Mouse (Mus musculus) MEL (cell line): ENCODE measurements at regions not wholly inside any gene's neighbourhood (a gene's known extent, or its start where the extent isn't known, plus 50 kb on each side); places are given as distances from the start of the nearest gene placed in this dataset.

ENCODE experiments used
- DNase-seq: peaks from one replicate; pipeline ENCODE4 v3.0.0; 2011; ENCODE audit warnings: low read depth, low spot score
- H3K27ac ChIP-seq: 2 replicates; pipeline ENCODE4 v1.5.1; 2012; ENCODE audit warnings: low read depth, mild to moderate bottlenecking, control low read depth, low read length, moderate library complexity; ENCODE audit not compliant: control insufficient read depth
- H3K27me3 ChIP-seq, 2 experiments: fragments of 150-350 bp in 1 of 2; sonication (generic) in 1 of 2; 2 replicates each; pipeline ENCODE4 v1.6.1; 2012; ENCODE audit warnings: low read length in 2 of 2, mild to moderate bottlenecking in 2 of 2, improper control_type of control experiment in 1 of 2, moderate library complexity in 1 of 2; ENCODE audit not compliant: insufficient read depth in 2 of 2, control insufficient read depth in 1 of 2
- H3K36me3 ChIP-seq, 2 experiments: 2 replicates each; pipeline ENCODE4 v1.6.1; 2012 to 2014; ENCODE audit warnings: low read length in 2 of 2, improper control_type of control experiment in 1 of 2, inconsistent platforms in 1 of 2, mild to moderate bottlenecking in 1 of 2; ENCODE audit not compliant: insufficient read depth in 2 of 2, control insufficient read depth in 1 of 2
- H3K4me1 ChIP-seq, 2 experiments: fragments of 150-350 bp in 1 of 2; sonication (generic) in 1 of 2; 2 replicates each; pipeline ENCODE4 v1.6.1; 2012; ENCODE audit warnings: low read length in 2 of 2, improper control_type of control experiment in 1 of 2, mild to moderate bottlenecking in 1 of 2; ENCODE audit not compliant: insufficient read depth in 2 of 2, control insufficient read depth in 1 of 2
- H3K4me3 ChIP-seq, 2 experiments: fragments of 150-350 bp in 1 of 2; sonication (generic) in 1 of 2; 2 replicates each; pipeline ENCODE4 v1.5.1; 2012; ENCODE audit warnings: low read depth in 2 of 2, low read length in 2 of 2, mild to moderate bottlenecking in 2 of 2, moderate library complexity in 2 of 2, control low read depth in 1 of 2, improper control_type of control experiment in 1 of 2; ENCODE audit not compliant: control insufficient read depth in 1 of 2, insufficient read depth in 1 of 2
- H3K79me2 ChIP-seq: 2 replicates; pipeline ENCODE4 v1.6.1; 2012; ENCODE audit warnings: mild to moderate bottlenecking, low read length, moderate library complexity; ENCODE audit not compliant: control insufficient read depth, poor library complexity, insufficient read depth
- H3K9ac ChIP-seq: 2 replicates; pipeline ENCODE4 v1.6.1; 2012; ENCODE audit warnings: low read depth, mild to moderate bottlenecking, control low read depth, low read length, moderate library complexity; ENCODE audit not compliant: control insufficient read depth, poor library complexity, severe bottlenecking
- H3K9me3 ChIP-seq: fragments of 150-350 bp; sonication (generic); replicated peaks from 2 replicates; pipeline ENCODE4 v1.6.1; 2012; ENCODE audit warnings: mild to moderate bottlenecking, low read length, improper control_type of control experiment, moderate library complexity; ENCODE audit not compliant: insufficient read depth
- BHLHE40 ChIP-seq: IDR thresholded peaks from 2 replicates; pipeline ENCODE4 v1.6.1; 2012; ENCODE audit warnings: low read depth, mild to moderate bottlenecking, inconsistent platforms, low read length, improper control_type of control experiment, borderline replicate concordance
- CHD2 ChIP-seq: IDR thresholded peaks from 2 replicates; pipeline ENCODE4 v1.6.1; 2011; ENCODE audit warnings: low read length, improper control_type of control experiment
- E2F4 ChIP-seq: IDR thresholded peaks from 2 replicates; pipeline ENCODE4 v1.6.1; 2011; ENCODE audit warnings: low read depth, low read length, improper control_type of control experiment, borderline replicate concordance
- EP300 ChIP-seq, 2 experiments: IDR thresholded peaks; 2 replicates each; pipeline ENCODE4 v1.6.1; 2011; ENCODE audit warnings: improper control_type of control experiment in 2 of 2, low read length in 2 of 2, low read depth in 1 of 2, mild to moderate bottlenecking in 1 of 2
- ETS1 ChIP-seq: IDR thresholded peaks from 2 replicates; pipeline ENCODE4 v1.6.1; 2012; ENCODE audit warnings: low read depth, mild to moderate bottlenecking, inconsistent platforms, low read length, improper control_type of control experiment, moderate library complexity
- GABPA ChIP-seq: IDR thresholded peaks from 2 replicates; pipeline ENCODE4 v1.6.1; 2012; ENCODE audit warnings: low read depth, mild to moderate bottlenecking, inconsistent platforms, low read length, improper control_type of control experiment, moderate library complexity
- GATA1 ChIP-seq: IDR thresholded peaks from 2 replicates; pipeline ENCODE4 v1.6.1; 2011; ENCODE audit warnings: low read depth, low read length, improper control_type of control experiment
- HCFC1 ChIP-seq: IDR thresholded peaks from 2 replicates; pipeline ENCODE4 v1.6.1; 2012; ENCODE audit warnings: low read depth, mild to moderate bottlenecking, inconsistent platforms, low read length, improper control_type of control experiment, moderate library complexity
- JUND ChIP-seq: IDR thresholded peaks from 2 replicates; pipeline ENCODE4 v1.6.1; 2011; ENCODE audit warnings: low read depth, mild to moderate bottlenecking, improper control_type of control experiment, low read length
- KAT2A ChIP-seq: conservative IDR thresholded peaks from 2 replicates; pipeline ENCODE4 v1.6.1; 2012; ENCODE audit warnings: low read depth, low read length, improper control_type of control experiment, inconsistent platforms
- MAFK ChIP-seq: IDR thresholded peaks from 2 replicates; pipeline ENCODE4 v1.6.1; 2011; ENCODE audit warnings: low read depth, mild to moderate bottlenecking, low read length, improper control_type of control experiment, borderline replicate concordance
- MEF2A ChIP-seq: IDR thresholded peaks from 2 replicates; pipeline ENCODE4 v1.6.1; 2014; ENCODE audit warnings: low read depth, mild to moderate bottlenecking, inconsistent platforms, low read length, improper control_type of control experiment; ENCODE audit not compliant: poor library complexity, insufficient replicate concordance, severe bottlenecking; ENCODE audit errors: extremely low read depth
- MYC ChIP-seq: IDR thresholded peaks from 2 replicates; pipeline ENCODE4 v1.6.1; 2011; ENCODE audit warnings: low read depth, mild to moderate bottlenecking, low read length, improper control_type of control experiment, moderate library complexity
- NELFE ChIP-seq: IDR thresholded peaks from 2 replicates; pipeline ENCODE4 v1.6.1; 2011; ENCODE audit warnings: low read depth, low read length, improper control_type of control experiment
- NRF1 ChIP-seq: IDR thresholded peaks from 2 replicates; pipeline ENCODE4 v1.6.1; 2014; ENCODE audit warnings: low read depth, mild to moderate bottlenecking, inconsistent platforms, low read length, improper control_type of control experiment, moderate library complexity; ENCODE audit not compliant: poor library complexity, insufficient read depth, severe bottlenecking
- POLR2A ChIP-seq, 2 experiments: IDR thresholded peaks; 2 replicates each; pipeline ENCODE4 v1.6.1; 2011 to 2012; ENCODE audit warnings: low read length in 2 of 2, mild to moderate bottlenecking in 2 of 2, control low read depth in 1 of 2, improper control_type of control experiment in 1 of 2, low read depth in 1 of 2, moderate library complexity in 1 of 2; ENCODE audit not compliant: control insufficient read depth in 1 of 2, insufficient read depth in 1 of 2, poor library complexity in 1 of 2
- POLR2AphosphoS2 ChIP-seq: IDR thresholded peaks from 2 replicates; pipeline ENCODE4 v1.6.1; 2011; ENCODE audit warnings: low read length, improper control_type of control experiment
- POLR2AphosphoS5 ChIP-seq: IDR thresholded peaks from 2 replicates; pipeline ENCODE4 v1.6.1; 2012; ENCODE audit warnings: low read depth, borderline replicate concordance, mild to moderate bottlenecking, inconsistent platforms, low read length, moderate library complexity, mixed read lengths
- RCOR1 ChIP-seq: IDR thresholded peaks from 2 replicates; pipeline ENCODE4 v1.6.1; 2012; ENCODE audit warnings: low read depth, mild to moderate bottlenecking, inconsistent platforms, low read length, improper control_type of control experiment
- SIN3A ChIP-seq: IDR thresholded peaks from 2 replicates; pipeline ENCODE4 v1.6.1; 2012; ENCODE audit warnings: low read length, improper control_type of control experiment, inconsistent platforms
- TAL1 ChIP-seq: IDR thresholded peaks from 2 replicates; pipeline ENCODE4 v1.6.1; 2012; ENCODE audit warnings: mild to moderate bottlenecking, inconsistent platforms, low read length, moderate library complexity, mixed read lengths
- TBP ChIP-seq: IDR thresholded peaks from 2 replicates; pipeline ENCODE4 v1.8.0; 2011; ENCODE audit warnings: low read depth, low read length, improper control_type of control experiment
- TCF12 ChIP-seq: IDR thresholded peaks from 2 replicates; pipeline ENCODE4 v1.6.1; 2014; ENCODE audit warnings: low read depth, mild to moderate bottlenecking, inconsistent platforms, low read length, improper control_type of control experiment, moderate library complexity
- UBTF ChIP-seq: IDR thresholded peaks from 2 replicates; pipeline ENCODE4 v1.6.1; 2012; ENCODE audit warnings: low read depth, mild to moderate bottlenecking, inconsistent platforms, low read length, improper control_type of control experiment, moderate library complexity, borderline replicate concordance; ENCODE audit not compliant: insufficient read depth
- USF1 ChIP-seq: IDR thresholded peaks from 2 replicates; pipeline ENCODE4 v1.6.1; 2014; ENCODE audit warnings: low read depth, mild to moderate bottlenecking, inconsistent platforms, low read length, improper control_type of control experiment, moderate library complexity
- USF2 ChIP-seq, 2 experiments: IDR thresholded peaks; 2 replicates each; pipeline ENCODE4 v1.6.1; 2011 to 2012; ENCODE audit warnings: improper control_type of control experiment in 2 of 2, low read length in 2 of 2, borderline replicate concordance in 1 of 2, inconsistent platforms in 1 of 2, low read depth in 1 of 2, mild to moderate bottlenecking in 1 of 2; ENCODE audit not compliant: insufficient read depth in 1 of 2
- ZC3H11A ChIP-seq: IDR thresholded peaks from 2 replicates; pipeline ENCODE4 v1.6.1; 2012; ENCODE audit warnings: low read depth, mild to moderate bottlenecking, inconsistent platforms, low read length, improper control_type of control experiment
- ZKSCAN1 ChIP-seq: IDR thresholded peaks from 2 replicates; pipeline ENCODE4 v1.6.1; 2012; ENCODE audit warnings: low read depth, mild to moderate bottlenecking, inconsistent platforms, low read length, improper control_type of control experiment, moderate library complexity

DNA sequence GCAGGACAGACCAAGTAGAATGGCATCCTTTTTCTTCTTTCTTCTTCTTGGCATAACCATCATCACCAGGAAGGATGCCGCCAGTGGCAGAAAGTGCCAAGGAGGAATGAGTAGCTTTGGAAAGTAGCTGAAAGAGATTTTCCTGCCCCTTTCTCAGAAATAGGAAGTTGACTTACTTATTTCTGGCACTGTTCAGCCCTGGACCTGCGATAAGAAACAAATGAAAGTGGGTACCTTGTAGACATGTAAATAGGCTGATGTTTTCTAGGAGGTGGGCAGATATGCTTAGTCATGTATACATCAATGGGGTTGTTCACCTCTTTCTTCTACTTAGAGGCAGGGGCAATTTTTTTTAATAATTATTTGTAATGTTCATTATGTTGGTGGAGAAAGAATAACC is 145.3 kb upstream of the Tmem164 start:
- peaks cover 18 to 23% of the 10 kb centered on the region in 2 experiments for H3K4me1 ChIP-seq
- no peaks in the 10 kb centered on the region for H3K79me2 ChIP-seq
- no peak for TF ChIP-seq USF2 (IDR thresholded peaks at IDR 0.05; ENCODE audit: borderline replicate concordance in 1 of 2, insufficient read depth in 1 of 2, low read depth in 1 of 2, low read length in 2 of 2)
- peak; percentile 54; the same call in 1 of the 2 replicates for TF ChIP-seq ETS1
- TF ChIP-seq GATA1, result peak; percentile 66
- H3K27me3 ChIP-seq, result no peaks in the 10 kb centered on the region
- H3K9ac ChIP-seq, result peak overlapping the region; percentile 28; the same call in 1 of the 2 replicates
- DNase-seq, result peak; percentile 78
- peak overlapping the region in 1 of 2 experiments; percentile 13; a peak in 1 of 4 replicates for H3K4me3 ChIP-seq
- H3K36me3 ChIP-seq, result peaks cover 0 to 30% of the 10 kb centered on the region in 2 experiments; a peak in 2 of 4 replicates
- H3K27ac ChIP-seq, result peak overlapping the region; percentile 66
- H3K9me3 ChIP-seq, result no peaks in the 10 kb centered on the region

DNA sequence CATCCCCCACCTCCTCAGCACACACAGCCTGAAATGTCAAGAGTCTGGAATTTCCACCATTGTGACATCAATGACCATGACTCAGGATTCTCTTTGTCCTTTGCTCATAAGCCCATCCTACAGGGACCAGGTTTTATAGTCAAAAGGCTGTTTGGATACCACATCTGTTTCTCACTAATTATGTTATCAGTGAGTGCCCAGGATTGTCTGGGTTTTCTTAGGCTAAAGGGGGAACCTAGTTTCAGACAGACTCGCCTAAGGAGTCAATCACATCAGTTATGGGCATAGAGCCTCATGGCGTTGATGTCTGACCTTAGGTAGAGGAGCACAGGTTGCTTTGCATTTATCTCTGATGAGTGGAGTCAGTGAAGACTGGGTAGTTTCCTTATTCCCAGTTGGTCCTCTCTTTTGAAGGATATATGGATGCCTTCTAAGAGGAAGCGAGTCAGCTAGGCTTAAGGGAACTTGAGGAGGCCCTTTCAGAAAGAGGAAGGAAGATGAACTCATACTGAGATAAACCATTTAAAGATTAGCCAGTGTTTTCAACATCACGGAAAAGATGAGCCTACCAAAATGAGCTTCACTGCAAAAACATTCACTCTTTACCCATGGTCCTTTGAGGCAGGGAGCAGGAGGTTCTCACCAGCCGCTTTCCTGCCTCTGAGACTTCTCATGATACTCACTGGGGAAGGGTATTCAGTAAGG is 143.8 kb upstream of the Tmem164 start:
- no peak overlapping the region for H3K4me3 ChIP-seq
- H3K4me1 ChIP-seq, result peaks cover 18 to 23% of the 10 kb centered on the region in 2 experiments
- H3K79me2 ChIP-seq, result no peaks in the 10 kb centered on the region
- no peaks in the 10 kb centered on the region for H3K27me3 ChIP-seq
- peak; percentile 88 for DNase-seq
- peak overlapping the region; percentile 61 for H3K27ac ChIP-seq
- H3K36me3 ChIP-seq, result peaks cover 0 to 30% of the 10 kb centered on the region in 2 experiments; a peak in 2 of 4 replicates
- H3K9me3 ChIP-seq, result no peaks in the 10 kb centered on the region
- H3K9ac ChIP-seq, result no peak overlapping the region
- TF ChIP-seq CHD2 (no peak), ZC3H11A (peak; percentile 20), TBP (no peak), ZKSCAN1 (no peak), RCOR1 (peak; percentile 69), POLR2AphosphoS2 (no peak), GATA1 (peak; percentile 82), EP300 (IDR thresholded peaks at IDR 0.05; ENCODE audit: low read depth in 1 of 2, low read length in 2 of 2) (peak; percentile 67 to 92), POLR2AphosphoS5 (no peak), ETS1 (peak; percentile 86), NELFE (no peak; the same call in 1 of the 2 replicates), KAT2A (no peak), JUND (peak; percentile 66; the same call in 1 of the 2 replicates), MEF2A (peak; percentile 36; the same call in 1 of the 2 replicates), HCFC1 (peak; percentile 66; the same call in 1 of the 2 replicates), NRF1 (no peak), POLR2A (IDR thresholded peaks at IDR 0.05; ENCODE audit: control insufficient read depth in 1 of 2, insufficient read depth in 1 of 2, low read depth in 1 of 2, low read length in 2 of 2, poor library complexity in 1 of 2) (no peak), UBTF (no peak), USF1 (0 out of 2 replicates have a peak, but pooled peaks have one; percentile 5), TCF12 (peak; percentile 70), TAL1 (peak; percentile 91), BHLHE40 (no peak), SIN3A (peak; percentile 72), MYC (peak; percentile 60; the same call in 1 of the 2 replicates), MAFK (0 out of 2 replicates have a peak, but pooled peaks have one; percentile 21), E2F4 (no peak; the same call in 1 of the 2 replicates), GABPA (no peak)
